8 mouse cellular contexts compared by ENCODE assay signal in genomic region chr14:118422351-118423001, GRCm38 (mm10).
DNase-seq lines count a peak whose midpoint lies in the region; ATAC-seq and TF ChIP-seq lines count a peak whose summit lies in the region.
"Had no signal": no experiment of that assay in that cellular context is flagged by ENCODE, and none has a peak within 500 bp of the region (broad histone marks: within the 10 kb centered on the region; RNA-seq: fewer than 3 reads in every experiment).

No protein-coding gene starts in this region.

- TF ChIP-seq POLR2A in MEL (IDR thresholded peaks at IDR 0.05; ENCODE audit: control insufficient read depth in 1 of 2, insufficient read depth in 1 of 2, low read depth in 1 of 2, low read length in 2 of 2, poor library complexity in 1 of 2), result no peak

- H3K27me3 ChIP-seq in MEL (ENCODE audit: control insufficient read depth in 1 of 2, insufficient read depth in 2 of 2, low read length in 2 of 2), result no peaks in the 10 kb centered on the region
- peaks cover 55% of the 10 kb centered on the region for H3K27me3 ChIP-seq in limb, embryonic 12.5 days
- no peaks in the 10 kb centered on the region for H3K27me3 ChIP-seq in neural tube, embryonic 14.5 days (ENCODE audit: control insufficient read depth, insufficient read depth, low read length)

- no peak for TF ChIP-seq CTCF in MEL (IDR thresholded peaks at IDR 0.05 in 2 of 3, conservative IDR thresholded peaks at IDR 0.05 in 1 of 3; ENCODE audit: control insufficient read depth in 1 of 3, insufficient read depth in 1 of 3, low read depth in 2 of 3, low read length in 3 of 3, poor library complexity in 1 of 3, severe bottlenecking in 1 of 3)

- peak; percentile 36 for ATAC-seq in granulocyte monocyte progenitor cell, adult 5-6 weeks (replicated peaks; ENCODE audit: poor library complexity, severe bottlenecking)
- ATAC-seq in limb, embryonic 12.5 days (ENCODE audit: insufficient number of reproducible peaks, insufficient read depth, low FRiP score, low TSS enrichment, low read depth), result no peak
- peak; percentile 86 for ATAC-seq in neural tube, embryonic 14.5 days (ENCODE audit: low read depth)

- no peaks in the 10 kb centered on the region for H3K79me2 ChIP-seq in MEL (ENCODE audit: control insufficient read depth, insufficient read depth, low read length, poor library complexity)

- H3K4me1 ChIP-seq in MEL (ENCODE audit: control insufficient read depth in 1 of 2, insufficient read depth in 2 of 2, low read length in 2 of 2), result 0 out of 4 replicates have a peak, but pooled peaks cover 0 to 3% of the 10 kb centered on the region in 2 experiments
- peaks cover 9% of the 10 kb centered on the region for H3K4me1 ChIP-seq in limb, embryonic 12.5 days (replicated peaks)
- H3K4me1 ChIP-seq in neural tube, embryonic 14.5 days (ENCODE audit: control insufficient read depth, insufficient read depth, low read length), result peaks cover 5% of the 10 kb centered on the region

- H3K9ac ChIP-seq in MEL (ENCODE audit: control insufficient read depth, low read depth, low read length, poor library complexity, severe bottlenecking), result no peak overlapping the region
- 0 out of 2 replicates have a peak overlapping the region, but pooled peaks have one; percentile 28 for H3K9ac ChIP-seq in limb, embryonic 12.5 days (replicated peaks)
- H3K9ac ChIP-seq in neural tube, embryonic 14.5 days (replicated peaks; ENCODE audit: low read depth, low read length), result peak overlapping the region; percentile 29; the same call in 1 of the 2 replicates
- H3K9ac ChIP-seq: liver, embryonic 14.5 days had no signal

- DNase-seq in MEL (ENCODE audit: low read depth, low spot score), result peak; percentile 27
- peak; percentile 48 for DNase-seq in brain, adult 2 months (ENCODE audit: low read depth, low spot score)
- no peak for DNase-seq in adrenal gland, postnatal 14 days
- no peak for DNase-seq in kidney, postnatal 36 days

- H3K9me3 ChIP-seq in MEL (replicated peaks; ENCODE audit: insufficient read depth, low read length), result no peaks in the 10 kb centered on the region
- H3K9me3 ChIP-seq in limb, embryonic 12.5 days, result peaks cover 7% of the 10 kb centered on the region; the same call in 1 of the 2 replicates
- H3K9me3 ChIP-seq in neural tube, embryonic 14.5 days (ENCODE audit: control insufficient read depth, low read length), result no peaks in the 10 kb centered on the region; the same call in 1 of the 2 replicates

- peak overlapping the region; percentile 28 to 36 for H3K4me3 ChIP-seq in MEL (ENCODE audit: control insufficient read depth in 1 of 2, insufficient read depth in 1 of 2, low read depth in 2 of 2, low read length in 2 of 2)
- H3K4me3 ChIP-seq in limb, embryonic 12.5 days (replicated peaks), result peak overlapping the region; percentile 9; the same call in 1 of the 2 replicates
- peak overlapping the region; percentile 15 for H3K4me3 ChIP-seq in neural tube, embryonic 14.5 days (ENCODE audit: low read depth, low read length)

- WGBS in limb, embryonic 12.5 days, result 5% methylated on average over 17 of the region's 17 CpGs
- 1% methylated on average over 17 of the region's 17 CpGs for WGBS in neural tube, embryonic 14.5 days

- TF ChIP-seq EP300 in MEL (IDR thresholded peaks at IDR 0.05; ENCODE audit: low read depth in 1 of 2, low read length in 2 of 2), result no peak

- H3K4me2 ChIP-seq in limb, embryonic 12.5 days, result peak overlapping the region; percentile 44
- H3K4me2 ChIP-seq in neural tube, embryonic 14.5 days (ENCODE audit: low read depth, low read length), result peak overlapping the region; percentile 48

- no peaks in the 10 kb centered on the region for H3K36me3 ChIP-seq in MEL (ENCODE audit: control insufficient read depth in 1 of 2, insufficient read depth in 2 of 2, low read length in 2 of 2)
- H3K36me3 ChIP-seq in limb, embryonic 12.5 days, result no peaks in the 10 kb centered on the region
- no peaks in the 10 kb centered on the region for H3K36me3 ChIP-seq in neural tube, embryonic 14.5 days (ENCODE audit: control insufficient read depth, insufficient read depth, low read length)

- no peak for TF ChIP-seq RAD21 in MEL (IDR thresholded peaks at IDR 0.05; ENCODE audit: low read depth, low read length)

- no peak overlapping the region for H3K27ac ChIP-seq in MEL (ENCODE audit: control insufficient read depth, low read depth, low read length)
- no peak overlapping the region for H3K27ac ChIP-seq in limb, embryonic 12.5 days
- peak overlapping the region; percentile 36; the same call in 1 of the 2 replicates for H3K27ac ChIP-seq in neural tube, embryonic 14.5 days (ENCODE audit: low read depth, low read length)
- H3K27ac ChIP-seq: liver, embryonic 14.5 days had no signal

TF ChIP-seq in MEL, 35 proteins besides CTCF, POLR2A, EP300 and RAD21:
- TF ChIP-seq MEF2A (IDR thresholded peaks at IDR 0.05; ENCODE audit: extremely low read depth, insufficient replicate concordance, low read depth, low read length, poor library complexity, severe bottlenecking), result no peak
- TF ChIP-seq E2F4 (IDR thresholded peaks at IDR 0.05; ENCODE audit: borderline replicate concordance, low read depth, low read length), result no peak
- TF ChIP-seq ELF1 (IDR thresholded peaks at IDR 0.05; ENCODE audit: low read depth, low read length), result no peak
- TF ChIP-seq RCOR1 (IDR thresholded peaks at IDR 0.05; ENCODE audit: low read depth, low read length), result no peak
- TF ChIP-seq GATA1 (IDR thresholded peaks at IDR 0.05; ENCODE audit: low read depth, low read length), result 0 out of 2 replicates have a peak, but pooled peaks have one; percentile 20
- TF ChIP-seq TCF12 (IDR thresholded peaks at IDR 0.05; ENCODE audit: low read depth, low read length), result 0 out of 2 replicates have a peak, but pooled peaks have one; percentile 17
- TF ChIP-seq MAFK (IDR thresholded peaks at IDR 0.05; ENCODE audit: borderline replicate concordance, low read depth, low read length), result no peak
- no peak for TF ChIP-seq TAL1 (IDR thresholded peaks at IDR 0.05; ENCODE audit: low read length)
- TF ChIP-seq JUND (IDR thresholded peaks at IDR 0.05; ENCODE audit: low read depth, low read length), result no peak

Comparison
In these comparisons a context has a peak if more than half of its experiments do, and no peak if none do; other contexts are left out.
1. DNase-seq: peak in MEL (single experiment) and brain, adult 2 months (single experiment); none in adrenal gland, postnatal 14 days (single experiment) and kidney, postnatal 36 days (0 of 2).
2. Peak in every context shown above with its lines, with median percentiles within 50 percentile points of each other: H3K4me3 ChIP-seq.